ENCODE assay signal across 18 mouse cellular contexts in genomic region chr8:72676436-72676835, GRCm38 (mm10). TPM values are rescaled to one million over a fixed set of nuclear protein-coding genes. Genes with fewer than 3 reads are reported as not detected.
"Had no signal": no experiment of that assay in that cellular context is flagged by ENCODE, and none has a peak within 500 bp of the region (broad histone marks: within the 10 kb centered on the region; RNA-seq: fewer than 3 reads in every experiment).

No protein-coding gene starts in this region.

- DNase-seq: kidney, adult 18-20 months; kidney, adult 9 months; kidney, postnatal 14 days; kidney, postnatal 4 days; layer of hippocampus, adult 9-11 months; liver; liver, embryonic 13.5 days; lung, adult 2 months; lung, postnatal 14 days; lung, postnatal 4 days; midbrain, embryonic 14.5 days; right cerebral cortex, postnatal 4 days had no signal

- H3K4me3 ChIP-seq: limb, embryonic 10.5 days; limb, embryonic 13.5 days; liver, embryonic 13.5 days; neural tube, embryonic 12.5 days had no signal

- H3K4me1 ChIP-seq: limb, embryonic 10.5 days; limb, embryonic 13.5 days; liver, embryonic 13.5 days; neural tube, embryonic 12.5 days had no signal

- ATAC-seq: intestine, embryonic 16.5 days had no signal

- H3K36me3 ChIP-seq: limb, embryonic 10.5 days; limb, embryonic 13.5 days; liver, embryonic 13.5 days; neural tube, embryonic 12.5 days had no signal

- H3K9ac ChIP-seq: limb, embryonic 13.5 days; liver, embryonic 13.5 days; neural tube, embryonic 12.5 days had no signal

- H3K27me3 ChIP-seq: limb, embryonic 13.5 days; liver, embryonic 13.5 days; neural tube, embryonic 12.5 days had no signal

- H3K27ac ChIP-seq: limb, embryonic 10.5 days; limb, embryonic 13.5 days; liver, embryonic 13.5 days; neural tube, embryonic 12.5 days; stomach, postnatal 0 days had no signal

- H3K9me3 ChIP-seq: limb, embryonic 10.5 days; limb, embryonic 13.5 days; liver, embryonic 13.5 days; neural tube, embryonic 12.5 days had no signal

- H3K4me2 ChIP-seq: limb, embryonic 13.5 days; liver, embryonic 13.5 days; midbrain, embryonic 11.5 days; neural tube, embryonic 12.5 days had no signal

RNA-seq across cellular contexts. Expression of gene Nwd1, which starts 29.9 kb away (rescaled TPM):
- polyA plus RNA-seq: limb, embryonic 10.5 days; liver, embryonic 13.5 days had no signal
